Mouse (Mus musculus): ENCODE measurements around the gene Plxna2. TPM values are rescaled to one million over a fixed set of nuclear protein-coding genes. Genes with fewer than 3 reads are reported as not detected.

The Plxna2 gene
- total RNA-seq (2012; rRNA removed): under 0.01 and 0.13 TPM in 2 replicates
- under 1 TPM in 1 of 2 experiments, not detected in 1; 0.03 TPM for polyA plus RNA-seq (2012; ENCODE audit: insufficient read depth in 1 of 2, insufficient read length in 2 of 2, low read depth in 1 of 2, low replicate concordance in 2 of 2, missing spikeins in 1 of 2)

- TF ChIP-seq ETS1 (IDR thresholded peaks at IDR 0.05; ENCODE audit: low read depth, low read length) (no peak), TBP (IDR thresholded peaks at IDR 0.05; ENCODE audit: low read depth, low read length) (no peak), ZNF384 (IDR thresholded peaks at IDR 0.05; ENCODE audit: low read depth, low read length) (no peak), USF2 (IDR thresholded peaks at IDR 0.05; ENCODE audit: borderline replicate concordance in 1 of 2, insufficient read depth in 1 of 2, low read depth in 1 of 2, low read length in 2 of 2) (no peak), KAT2A (conservative IDR thresholded peaks at IDR 0.05; ENCODE audit: low read depth, low read length) (no peak), MAX (IDR thresholded peaks at IDR 0.05; ENCODE audit: low read length) (no peak), GATA1 (IDR thresholded peaks at IDR 0.05; ENCODE audit: low read depth, low read length) (no peak), TAL1 (IDR thresholded peaks at IDR 0.05; ENCODE audit: low read length) (no peak), CHD2 (IDR thresholded peaks at IDR 0.05; ENCODE audit: low read length) (no peak), E2F4 (IDR thresholded peaks at IDR 0.05; ENCODE audit: borderline replicate concordance, low read depth, low read length) (no peak), NELFE (IDR thresholded peaks at IDR 0.05; ENCODE audit: low read depth, low read length) (no peak), USF1 (IDR thresholded peaks at IDR 0.05; ENCODE audit: low read depth, low read length) (no peak), MYC (IDR thresholded peaks at IDR 0.05; ENCODE audit: low read depth, low read length) (no peak), MEF2A (IDR thresholded peaks at IDR 0.05; ENCODE audit: extremely low read depth, insufficient replicate concordance, low read depth, low read length, poor library complexity, severe bottlenecking) (no peak), NRF1 (IDR thresholded peaks at IDR 0.05; ENCODE audit: insufficient read depth, low read depth, low read length, poor library complexity, severe bottlenecking) (no peak)
- Histone ChIP-seq H3K27me3 (ENCODE audit: control insufficient read depth in 1 of 2, insufficient read depth in 2 of 2, low read length in 2 of 2) (no peaks in the 10 kb centered on the region; a peak in 1 of 4 replicates), H3K4me1 (ENCODE audit: control insufficient read depth in 1 of 2, insufficient read depth in 2 of 2, low read length in 2 of 2) (no peaks in the 10 kb centered on the region), H3K4me3 (ENCODE audit: control insufficient read depth in 1 of 2, insufficient read depth in 1 of 2, low read depth in 2 of 2, low read length in 2 of 2) (no peak within 1 kb of the TSS), H3K36me3 (ENCODE audit: control insufficient read depth in 1 of 2, insufficient read depth in 2 of 2, low read length in 2 of 2) (no peaks in the 10 kb centered on the region), H3K9me3 (replicated peaks; ENCODE audit: insufficient read depth, low read length) (no peaks in the 10 kb centered on the region), H3K27ac (ENCODE audit: control insufficient read depth, low read depth, low read length) (no peak within 1 kb of the TSS), H3K9ac (ENCODE audit: control insufficient read depth, low read depth, low read length, poor library complexity, severe bottlenecking) (no peak within 1 kb of the TSS), H3K79me2 (ENCODE audit: control insufficient read depth, insufficient read depth, low read length, poor library complexity) (no peaks in the 10 kb centered on the region)
- DNase-seq (ENCODE audit: low read depth, low spot score): no peak
Measured at GRCm38 (mm10) chr1:194617918-194618317, at the start of gene Plxna2. TSS of gene Plxna2 (plus strand) at chr1:194618218.

GRCm38 (mm10) chr1:194573870-194574269 is 44.1 kb upstream of the Plxna2 start:
- Histone ChIP-seq H3K36me3 (ENCODE audit: control insufficient read depth in 1 of 2, insufficient read depth in 2 of 2, low read length in 2 of 2) (no peaks in the 10 kb centered on the region), H3K79me2 (ENCODE audit: control insufficient read depth, insufficient read depth, low read length, poor library complexity) (no peaks in the 10 kb centered on the region), H3K9ac (ENCODE audit: control insufficient read depth, low read depth, low read length, poor library complexity, severe bottlenecking) (no peak overlapping the region), H3K27me3 (ENCODE audit: control insufficient read depth in 1 of 2, insufficient read depth in 2 of 2, low read length in 2 of 2) (no peaks in the 10 kb centered on the region), H3K4me1 (ENCODE audit: control insufficient read depth in 1 of 2, insufficient read depth in 2 of 2, low read length in 2 of 2) (no peaks in the 10 kb centered on the region), H3K9me3 (replicated peaks; ENCODE audit: insufficient read depth, low read length) (no peaks in the 10 kb centered on the region), H3K4me3 (ENCODE audit: control insufficient read depth in 1 of 2, insufficient read depth in 1 of 2, low read depth in 2 of 2, low read length in 2 of 2) (no peak overlapping the region), H3K27ac (ENCODE audit: control insufficient read depth, low read depth, low read length) (no peak overlapping the region)
- no peak for DNase-seq (ENCODE audit: low read depth, low spot score)
- no peak for TF ChIP-seq USF1 (IDR thresholded peaks at IDR 0.05; ENCODE audit: low read depth, low read length)
- TF ChIP-seq POLR2A (IDR thresholded peaks at IDR 0.05; ENCODE audit: control insufficient read depth in 1 of 2, insufficient read depth in 1 of 2, low read depth in 1 of 2, low read length in 2 of 2, poor library complexity in 1 of 2): no peak
- no peak for TF ChIP-seq POLR2AphosphoS2 (IDR thresholded peaks at IDR 0.05; ENCODE audit: low read length)
- TF ChIP-seq E2F4 (IDR thresholded peaks at IDR 0.05; ENCODE audit: borderline replicate concordance, low read depth, low read length): no peak
- TF ChIP-seq SIN3A (IDR thresholded peaks at IDR 0.05; ENCODE audit: low read length): no peak

All from MEL (cell line).